Mouse (Mus musculus): ENCODE results near the gene Cpeb3.
"Not testable (repeated sequence)": the region's sequence is repeated elsewhere in the genome, so short reads cannot be mapped to it uniquely, and the experiment has no call there.

Gene Cpeb3

GRCm38 (mm10) chr19:37207303-37208175 lies 862 bp downstream of the Cpeb3 start, which contains the start of gene March5:
Gene March5, plus strand, starts transcription at chr19:37207543.
- DNase-seq (ENCODE audit: extremely low spot score, low read depth, low spot score): no peak

- DNase-seq (ENCODE audit: extremely low spot score, low read depth, low spot score): no peak
Observed at GRCm38 (mm10) chr19:37206641-37207302, 1.6 kb downstream of the Cpeb3 start.

- not testable (repeated sequence) for DNase-seq (ENCODE audit: extremely low spot score, low read depth, low spot score)
Observed at GRCm38 (mm10) chr19:37205155-37205554, 3.2 kb downstream of the Cpeb3 start.

- DNase-seq (ENCODE audit: extremely low spot score, low read depth, low spot score): no peak
Observed at GRCm38 (mm10) chr19:37203371-37203770, 5.0 kb downstream of the Cpeb3 start.

- DNase-seq (ENCODE audit: extremely low spot score, low read depth, low spot score): no peak
Observed at GRCm38 (mm10) chr19:37199889-37200288, 8.5 kb downstream of the Cpeb3 start.

GRCm38 (mm10) chr19:37198165-37198880 lies 10.1 kb downstream of the Cpeb3 start:
- DNase-seq (ENCODE audit: extremely low spot score, low read depth, low spot score): no peak

GRCm38 (mm10) chr19:37192475-37193058 lies 15.8 kb downstream of the Cpeb3 start:
- no peak for DNase-seq (ENCODE audit: extremely low spot score, low read depth, low spot score)

GRCm38 (mm10) chr19:37188366-37188948 lies 19.9 kb downstream of the Cpeb3 start:
- no peak for DNase-seq (ENCODE audit: extremely low spot score, low read depth, low spot score)

- DNase-seq (ENCODE audit: extremely low spot score, low read depth, low spot score): no peak
Observed at GRCm38 (mm10) chr19:37177819-37178708, 30.3 kb downstream of the Cpeb3 start.

- DNase-seq (ENCODE audit: extremely low spot score, low read depth, low spot score): no peak
Observed at GRCm38 (mm10) chr19:37176879-37177462, 31.4 kb downstream of the Cpeb3 start.

- DNase-seq (ENCODE audit: extremely low spot score, low read depth, low spot score): no peak
Observed at GRCm38 (mm10) chr19:37175919-37176318, 32.5 kb downstream of the Cpeb3 start.

GRCm38 (mm10) chr19:37175436-37175805 lies 33.0 kb downstream of the Cpeb3 start:
- no peak for DNase-seq (ENCODE audit: extremely low spot score, low read depth, low spot score)

GRCm38 (mm10) chr19:37174716-37175435 lies 33.5 kb downstream of the Cpeb3 start:
- no peak for DNase-seq (ENCODE audit: extremely low spot score, low read depth, low spot score)

- no peak for DNase-seq (ENCODE audit: extremely low spot score, low read depth, low spot score)
Observed at GRCm38 (mm10) chr19:37174116-37174715, 34.2 kb downstream of the Cpeb3 start.

GRCm38 (mm10) chr19:37173331-37174115 lies 34.9 kb downstream of the Cpeb3 start:
- DNase-seq (ENCODE audit: extremely low spot score, low read depth, low spot score): no peak

GRCm38 (mm10) chr19:37172566-37173130 lies 35.8 kb downstream of the Cpeb3 start:
- no peak for DNase-seq (ENCODE audit: extremely low spot score, low read depth, low spot score)

- DNase-seq (ENCODE audit: extremely low spot score, low read depth, low spot score): no peak
Observed at GRCm38 (mm10) chr19:37172096-37172495, 36.3 kb downstream of the Cpeb3 start.

Measured in hindlimb bud, embryonic 11.5 days (tissue).